Mouse (Mus musculus) hindbrain, embryonic 11.5 days (tissue): ENCODE measurements around the gene Ltb. TPM values are rescaled to one million over a fixed set of nuclear protein-coding genes. Genes with fewer than 3 reads are reported as not detected.

ENCODE experiments used
- ATAC-seq: fragments of 200-750 bp; cut with Nextera tagmentation; 2 replicates; pipeline ENCODE4 v1.8.0; 2017; ENCODE audit warnings: mild to moderate bottlenecking, moderate TSS enrichment, moderate library complexity; ENCODE audit not compliant: low FRiP score
- DNase-seq: peaks from one replicate; pipeline ENCODE4 v3.0.0-alpha.2; 2015; ENCODE audit warnings: low spot score
- H3K27ac ChIP-seq: fragments of 300-500 bp; sonication (generic); 2 replicates; pipeline ENCODE4 v1.5.1; 2014; ENCODE audit warnings: mild to moderate bottlenecking, low read depth, low read length
- H3K27me3 ChIP-seq: fragments of 300-500 bp; sonication (generic); 2 replicates; pipeline ENCODE4 v1.6.1; 2014; ENCODE audit warnings: mild to moderate bottlenecking, low read length, moderate library complexity, mixed read lengths; ENCODE audit not compliant: control insufficient read depth, insufficient read depth
- H3K36me3 ChIP-seq: fragments of 300-500 bp; sonication (generic); 2 replicates; pipeline ENCODE4 v1.6.1; 2014; ENCODE audit warnings: mild to moderate bottlenecking, low read length, moderate library complexity, mixed read lengths; ENCODE audit not compliant: control insufficient read depth, insufficient read depth
- H3K4me1 ChIP-seq: fragments of 300-500 bp; sonication (generic); replicated peaks from 2 replicates; pipeline ENCODE4 v1.6.1; 2014; ENCODE audit warnings: low read length, mixed read lengths; ENCODE audit not compliant: control insufficient read depth, insufficient read depth
- H3K4me2 ChIP-seq: fragments of 300-500 bp; sonication (generic); replicated peaks from 2 replicates; pipeline ENCODE4 v1.6.1; 2014; ENCODE audit warnings: mild to moderate bottlenecking, low read depth, low read length
- H3K4me3 ChIP-seq: fragments of 300-500 bp; sonication (generic); 2 replicates; pipeline ENCODE4 v1.5.1; 2014; ENCODE audit warnings: low read depth, low read length
- H3K9ac ChIP-seq: fragments of 300-500 bp; sonication (generic); 2 replicates; pipeline ENCODE4 v1.6.1; 2014; ENCODE audit warnings: low read depth, low read length
- H3K9me3 ChIP-seq: fragments of 300-500 bp; sonication (generic); 2 replicates; pipeline ENCODE4 v1.6.1; 2016; ENCODE audit warnings: low read length; ENCODE audit not compliant: control insufficient read depth
- WGBS: fragments of 180-500 bp; shearing (Covaris S2); extraction: QIAGEN DNeasy Blood & Tissue Kit; methylation state at CpG from one replicate; pipeline ENCODE4 v1.1.7; 2014; 5-methylcytosine and 5-hydroxymethylcytosine counted together
- polyA plus RNA-seq: library from polyadenylated mRNA; unstranded; fragments of >200 nt; fragmentation: Nextera tagmentation; extraction: Ambion mirVana; gene quantifications from 2 replicates; pipeline ENCODE4 v1.2.1, GENCODE M21; 2014

The Ltb gene
- polyA plus RNA-seq, 1 experiment from 2014 or later: 0.32 TPM

DNA sequence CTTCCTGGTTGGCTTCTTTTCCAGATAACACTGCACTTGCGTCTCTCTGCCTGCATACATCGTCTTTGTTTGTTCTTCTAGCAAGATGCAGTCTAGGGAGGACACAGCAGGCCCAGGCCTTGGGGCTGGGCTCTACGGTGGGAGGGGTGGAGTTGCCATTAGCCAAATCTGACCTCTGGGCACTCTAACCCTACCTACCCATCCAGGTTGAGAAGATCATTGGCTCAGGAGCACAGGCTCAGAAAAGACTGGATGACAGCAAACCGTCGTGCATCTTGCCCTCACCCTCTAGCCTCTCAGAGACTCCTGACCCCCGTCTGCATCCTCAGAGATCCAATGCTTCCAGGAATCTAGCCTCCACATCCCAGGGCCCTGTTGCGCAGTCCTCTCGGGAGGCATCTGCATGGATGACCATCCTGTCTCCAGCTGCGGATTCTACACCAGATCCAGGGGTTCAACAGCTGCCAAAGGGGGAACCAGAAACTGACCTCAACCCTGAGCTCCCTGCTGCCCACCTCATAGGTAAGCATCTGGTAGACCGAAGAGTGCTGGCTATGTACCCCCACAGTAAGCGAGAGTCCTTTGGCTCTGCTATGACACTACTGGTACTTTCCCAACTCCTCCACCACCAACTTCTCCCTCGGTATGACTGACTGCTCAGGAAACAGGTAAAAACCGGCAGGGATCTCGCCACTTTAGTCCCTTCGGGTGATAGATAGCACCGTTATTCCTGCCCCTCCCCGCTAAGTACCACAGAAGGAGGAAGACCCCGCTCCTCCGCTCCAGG is 798 bp downstream of the Ltb start:
- H3K36me3 ChIP-seq: no peaks in the 10 kb centered on the region
- peak overlapping the region; percentile 59 for H3K4me2 ChIP-seq
- H3K9me3 ChIP-seq: no peaks in the 10 kb centered on the region
- H3K9ac ChIP-seq: peak overlapping the region; percentile 27; the same call in 1 of the 2 replicates
- no peak overlapping the region for H3K27ac ChIP-seq
- H3K4me1 ChIP-seq: peaks cover 2% of the 10 kb centered on the region; the same call in 1 of the 2 replicates
- 43% methylated on average over 19 of the region's 19 CpGs for WGBS
- DNase-seq (no peak), ATAC-seq (no peak)
- peaks cover 28% of the 10 kb centered on the region for H3K27me3 ChIP-seq
- H3K4me3 ChIP-seq: peak overlapping the region; percentile 38

DNA sequence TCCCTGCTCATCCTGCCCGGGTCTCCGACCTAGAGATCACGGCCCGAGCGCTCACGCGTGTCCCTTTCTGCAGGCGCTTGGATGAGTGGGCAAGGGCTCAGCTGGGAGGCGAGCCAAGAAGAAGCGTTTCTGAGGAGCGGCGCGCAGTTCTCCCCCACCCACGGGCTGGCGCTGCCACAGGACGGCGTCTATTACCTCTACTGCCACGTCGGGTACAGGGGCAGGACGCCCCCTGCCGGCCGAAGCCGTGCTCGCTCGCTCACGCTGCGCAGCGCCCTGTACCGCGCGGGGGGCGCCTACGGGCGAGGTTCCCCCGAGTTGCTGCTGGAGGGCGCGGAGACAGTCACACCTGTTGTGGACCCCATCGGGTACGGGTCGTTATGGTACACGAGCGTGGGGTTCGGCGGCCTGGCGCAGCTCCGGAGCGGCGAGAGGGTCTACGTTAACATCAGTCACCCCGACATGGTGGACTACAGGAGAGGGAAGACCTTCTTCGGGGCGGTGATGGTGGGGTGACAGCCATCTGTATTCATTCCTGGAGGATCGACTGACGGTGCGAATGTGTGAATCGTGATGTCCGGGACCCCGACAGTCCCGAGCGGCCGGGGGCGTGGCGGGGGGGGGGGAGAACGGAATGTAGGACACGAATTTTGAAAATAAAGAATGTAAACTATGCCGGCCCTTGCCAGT is 1.5 kb downstream of the Ltb start:
- peak overlapping the region; percentile 27; the same call in 1 of the 2 replicates for H3K9ac ChIP-seq
- WGBS: 2% methylated on average over 65 of the region's 66 CpGs
- peaks cover 2% of the 10 kb centered on the region; the same call in 1 of the 2 replicates for H3K4me1 ChIP-seq
- H3K9me3 ChIP-seq: no peaks in the 10 kb centered on the region
- no peak overlapping the region for H3K27ac ChIP-seq
- peak overlapping the region; percentile 59 for H3K4me2 ChIP-seq
- peak; percentile 71 for ATAC-seq
- H3K27me3 ChIP-seq: peaks cover 28% of the 10 kb centered on the region
- DNase-seq: peak; percentile 87
- H3K4me3 ChIP-seq: peak overlapping the region; percentile 38
- H3K36me3 ChIP-seq: no peaks in the 10 kb centered on the region

DNA sequence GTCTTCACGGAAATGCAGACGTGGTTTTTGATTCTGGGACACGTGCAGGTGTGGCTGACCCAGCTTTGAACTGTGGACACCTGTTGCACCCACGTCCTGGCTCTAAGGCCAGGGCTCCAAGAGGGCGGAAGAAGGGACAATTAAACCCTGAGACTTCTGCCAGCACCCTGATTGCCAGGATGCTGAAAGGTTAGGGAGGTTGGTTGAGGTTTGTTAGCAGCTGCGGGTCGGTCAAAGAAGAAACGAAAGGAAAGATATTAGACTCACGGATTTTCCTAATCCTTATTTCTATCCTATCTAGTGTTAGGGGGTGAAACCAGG is 2.0 kb downstream of the Ltb start:
- peak overlapping the region; percentile 59 for H3K4me2 ChIP-seq
- peaks cover 28% of the 10 kb centered on the region for H3K27me3 ChIP-seq
- 32% methylated on average over 9 of the region's 9 CpGs for WGBS
- no peak overlapping the region for H3K27ac ChIP-seq
- no peak for ATAC-seq
- no peak for DNase-seq
- H3K9me3 ChIP-seq: no peaks in the 10 kb centered on the region
- H3K4me1 ChIP-seq: peaks cover 2% of the 10 kb centered on the region; the same call in 1 of the 2 replicates
- peak overlapping the region; percentile 38 for H3K4me3 ChIP-seq
- H3K36me3 ChIP-seq: no peaks in the 10 kb centered on the region
- no peak overlapping the region for H3K9ac ChIP-seq

DNA sequence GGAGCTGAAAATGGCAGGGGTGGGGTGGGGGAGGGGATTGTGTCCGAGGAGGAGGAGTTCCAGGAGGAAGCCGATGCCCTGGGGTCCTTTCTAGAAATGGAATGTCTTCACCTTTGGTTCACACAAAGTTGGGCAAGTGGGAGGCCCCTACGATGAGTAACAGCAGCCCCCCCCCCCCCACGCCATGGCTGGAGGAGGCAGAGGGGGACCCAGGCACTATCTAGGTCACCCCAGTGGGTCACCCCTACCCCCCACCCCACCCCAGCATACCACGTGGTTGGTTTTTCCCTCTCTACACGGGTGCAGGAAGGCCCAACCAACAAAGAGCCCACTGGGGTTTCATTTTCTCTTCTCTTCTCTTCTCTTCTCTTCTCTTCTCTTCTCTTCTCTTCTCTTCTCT is 2.9 kb downstream of the Ltb start:
- Histone ChIP-seq H3K9me3 (no peaks in the 10 kb centered on the region), H3K27me3 (peaks cover 30% of the 10 kb centered on the region), H3K36me3 (no peaks in the 10 kb centered on the region), H3K27ac (no peak overlapping the region), H3K4me2 (no peak overlapping the region), H3K4me3 (no peak overlapping the region), H3K9ac (no peak overlapping the region), H3K4me1 (peaks cover 2% of the 10 kb centered on the region; the same call in 1 of the 2 replicates)
- ATAC-seq (no peak), DNase-seq (no peak)
- WGBS: 55% methylated on average over 6 of the region's 6 CpGs

DNA sequence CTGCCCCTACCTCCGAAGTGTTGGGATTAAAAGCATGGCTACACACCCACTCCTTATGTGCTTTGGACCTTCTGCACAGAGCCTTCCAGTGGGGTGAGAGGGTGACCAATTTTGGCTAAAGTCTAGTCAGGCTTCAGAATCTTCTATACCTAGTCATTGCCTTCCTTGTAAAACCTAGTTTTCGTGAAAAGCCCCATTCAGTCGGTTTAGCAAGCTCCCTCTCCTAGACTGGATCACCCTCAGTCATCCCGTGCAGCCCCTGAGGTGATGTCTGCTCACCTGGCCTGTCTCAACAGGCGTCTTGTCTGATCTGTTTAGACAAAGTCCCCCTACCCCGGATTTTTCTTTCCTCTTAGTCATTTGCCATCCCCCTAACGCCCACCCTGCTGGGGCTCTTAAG is 3.8 kb downstream of the Ltb start:
- WGBS: 65% methylated on average over 7 of the region's 7 CpGs
- Histone ChIP-seq H3K9me3 (no peaks in the 10 kb centered on the region), H3K27me3 (peaks cover 30% of the 10 kb centered on the region), H3K4me1 (peaks cover 2% of the 10 kb centered on the region; the same call in 1 of the 2 replicates), H3K36me3 (no peaks in the 10 kb centered on the region), H3K4me2 (no peak overlapping the region), H3K4me3 (no peak overlapping the region), H3K9ac (no peak overlapping the region), H3K27ac (no peak overlapping the region)
- no peak for DNase-seq
- no peak for ATAC-seq

DNA sequence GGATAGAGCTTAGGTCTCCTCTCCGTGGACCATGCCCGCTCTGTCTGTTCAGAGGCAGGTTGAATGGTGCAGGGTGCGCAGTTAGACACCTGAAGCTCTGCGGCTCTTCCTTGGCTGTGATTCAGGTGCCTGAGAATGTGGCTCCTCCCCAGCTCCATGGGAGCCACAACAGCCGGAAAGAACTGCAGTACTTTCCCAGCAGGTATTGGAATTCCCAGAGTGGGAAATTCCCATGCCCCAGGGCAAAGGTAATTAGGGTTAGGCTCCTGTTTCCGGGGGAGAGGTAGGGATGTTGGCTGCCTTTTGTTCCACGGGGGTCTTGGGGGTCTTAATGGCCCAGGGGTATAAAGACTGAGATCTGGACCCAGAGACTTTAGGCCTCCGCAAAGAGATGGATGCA is 4.7 kb downstream of the Ltb start:
- WGBS: 32% methylated on average over 8 of the region's 8 CpGs
- Histone ChIP-seq H3K9me3 (no peaks in the 10 kb centered on the region), H3K36me3 (no peaks in the 10 kb centered on the region), H3K4me3 (no peak overlapping the region), H3K27ac (no peak overlapping the region), H3K27me3 (peaks cover 30% of the 10 kb centered on the region), H3K4me2 (no peak overlapping the region), H3K4me1 (peaks cover 2% of the 10 kb centered on the region; the same call in 1 of the 2 replicates), H3K9ac (no peak overlapping the region)
- no peak for DNase-seq
- ATAC-seq: no peak

DNA sequence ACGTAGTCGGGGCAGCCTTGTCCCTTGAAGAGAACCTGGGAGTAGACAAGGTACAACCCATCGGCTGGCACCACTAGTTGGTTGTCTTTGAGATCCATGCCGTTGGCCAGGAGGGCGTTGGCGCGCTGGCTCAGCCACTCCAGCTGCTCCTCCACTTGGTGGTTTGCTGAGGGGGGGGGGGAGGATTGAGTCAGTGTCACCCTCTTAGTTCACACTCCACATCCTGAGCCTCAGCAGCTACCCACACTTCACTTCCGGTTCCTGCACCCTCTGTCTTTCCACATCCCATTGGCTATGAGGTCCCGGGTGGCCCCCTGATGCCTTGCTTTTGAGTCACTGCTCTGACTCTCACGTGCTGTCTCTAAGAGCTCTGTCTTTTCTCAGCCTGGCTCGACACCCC is 6.2 kb downstream of the Ltb start:
- WGBS: 88% methylated on average over 11 of the region's 11 CpGs
- ATAC-seq (no peak), DNase-seq (no peak)
- no peak overlapping the region for H3K27ac ChIP-seq
- H3K9me3 ChIP-seq: no peaks in the 10 kb centered on the region
- no peak overlapping the region for H3K4me3 ChIP-seq
- peaks cover 2% of the 10 kb centered on the region; the same call in 1 of the 2 replicates for H3K4me1 ChIP-seq
- no peak overlapping the region for H3K4me2 ChIP-seq
- no peaks in the 10 kb centered on the region for H3K36me3 ChIP-seq
- H3K27me3 ChIP-seq: peaks cover 18% of the 10 kb centered on the region
- no peak overlapping the region for H3K9ac ChIP-seq

DNA sequence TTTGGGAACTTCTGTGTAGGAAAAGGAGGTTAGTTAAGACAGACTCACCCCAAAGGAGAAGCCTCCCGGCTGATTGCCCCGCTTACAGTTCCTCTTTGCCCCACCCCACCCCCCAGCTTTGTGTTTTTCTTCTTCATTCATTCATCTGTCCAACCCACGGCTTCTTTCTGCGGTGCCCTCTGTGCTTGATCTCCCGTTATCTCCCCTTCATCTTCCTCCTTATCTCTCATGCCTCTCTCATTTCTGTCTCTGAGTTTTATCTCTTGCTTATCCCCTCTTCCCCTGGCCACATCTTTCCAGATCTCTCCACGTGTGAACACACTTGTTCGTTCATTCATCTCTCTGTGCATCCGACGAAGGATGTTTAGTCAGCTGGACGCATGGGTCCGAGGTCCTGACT is 6.9 kb downstream of the Ltb start:
- peaks cover 10% of the 10 kb centered on the region for H3K27me3 ChIP-seq

DNA sequence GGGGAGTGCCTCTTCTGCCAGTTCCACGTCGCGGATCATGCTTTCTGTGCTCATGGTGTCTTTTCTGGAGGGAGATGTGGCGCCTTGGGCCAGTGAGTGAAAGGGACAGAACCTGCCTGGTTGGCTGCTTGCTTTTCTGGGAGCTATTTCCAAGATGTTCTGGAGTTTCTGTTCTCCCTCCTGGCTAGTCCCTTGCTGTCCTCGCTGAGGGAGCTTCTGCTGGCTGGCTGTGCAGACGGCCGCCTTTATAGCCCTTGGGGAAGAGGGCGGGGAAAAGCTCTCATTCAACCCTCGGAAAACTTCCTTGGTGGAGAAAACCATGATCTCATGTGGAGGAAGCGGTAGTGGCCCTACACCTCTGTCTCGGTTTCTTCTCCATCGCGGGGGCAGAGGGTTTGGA is 7.5 kb downstream of the Ltb start, which contains the start of gene Tnf:
Tnf (minus strand) TSS at position 221 of the 400 bp plus-strand sequence.
- ATAC-seq: no peak
- Histone ChIP-seq H3K36me3 (no peaks in the 10 kb centered on the region), H3K27ac (no peak within 1 kb of the TSS), H3K4me1 (no peaks in the 10 kb centered on the region), H3K9ac (no peak within 1 kb of the TSS), H3K4me2 (no peak within 1 kb of the TSS), H3K4me3 (no peak within 1 kb of the TSS), H3K27me3 (peaks cover 6% of the 10 kb centered on the region), H3K9me3 (no peaks in the 10 kb centered on the region)
- no peak for DNase-seq
- 48% methylated on average over 13 of the region's 13 CpGs for WGBS

More for the DNA sequence above, 6.9 kb downstream of the Ltb start:
- Histone ChIP-seq H3K36me3 (no peaks in the 10 kb centered on the region), H3K4me3 (no peak overlapping the region), H3K4me2 (no peak overlapping the region), H3K27ac (no peak overlapping the region), H3K9me3 (no peaks in the 10 kb centered on the region), H3K9ac (no peak overlapping the region), H3K4me1 (no peaks in the 10 kb centered on the region)
- 69% methylated on average over 11 of the region's 11 CpGs for WGBS
- ATAC-seq: no peak
- no peak for DNase-seq
